In the genomic region with DNA sequence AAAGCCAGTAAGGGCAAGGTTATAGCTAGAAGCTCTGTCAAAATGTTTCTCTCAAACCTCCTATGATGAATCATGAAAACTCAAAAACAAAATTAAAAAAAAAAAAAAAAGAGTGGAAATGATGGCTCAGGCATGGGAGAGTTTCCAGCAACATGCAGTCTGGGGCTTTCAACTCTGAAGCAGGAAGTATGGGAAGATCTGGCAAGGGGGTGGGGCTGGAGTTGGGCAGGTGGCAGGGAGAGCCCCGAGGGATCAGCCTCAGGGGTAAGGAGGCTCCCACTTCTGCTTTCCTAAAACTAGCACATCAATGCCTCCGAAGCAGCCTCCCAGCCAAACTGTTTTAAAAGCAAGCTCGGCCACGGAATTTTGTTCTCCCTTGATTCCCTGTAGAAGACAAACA, we compare ENCODE assay signal across 18 mouse cellular contexts. TPM values are rescaled to one million over a fixed set of nuclear protein-coding genes. Genes with fewer than 3 reads are reported as not detected.
DNase-seq lines count a peak whose midpoint lies in the region; TF ChIP-seq lines count a peak whose summit lies in the region.
"Had no signal": no experiment of that assay in that cellular context is flagged by ENCODE, and none has a peak within 500 bp of the region (broad histone marks: within the 10 kb centered on the region; RNA-seq: fewer than 3 reads in every experiment).

No protein-coding gene starts in this region.

- no peaks in the 10 kb centered on the region for H3K9me3 ChIP-seq in embryonic facial prominence, embryonic 10.5 days
- H3K9me3 ChIP-seq: forebrain, embryonic 12.5 days; neural tube, embryonic 12.5 days had no signal

- TF ChIP-seq CTCF in heart, adult 2 months (IDR thresholded peaks at IDR 0.05) = no peak

- WGBS in heart, adult 2 months = 47% methylated on average over 4 of the region's 4 CpGs
- WGBS in embryonic facial prominence, embryonic 10.5 days = 47% methylated on average over 4 of the region's 4 CpGs

- TF ChIP-seq EP300 in heart, adult 2 months (IDR thresholded peaks at IDR 0.05; ENCODE audit: insufficient read depth, low read depth, low read length) = no peak

- H3K36me3 ChIP-seq in heart, adult 2 months (ENCODE audit: control insufficient read depth, insufficient read depth, low read length) = no peaks in the 10 kb centered on the region
- H3K36me3 ChIP-seq in embryonic facial prominence, embryonic 10.5 days (replicated peaks) = peaks cover 66% of the 10 kb centered on the region
- H3K36me3 ChIP-seq: forebrain, embryonic 12.5 days; neural tube, embryonic 12.5 days had no signal

- H3K9ac ChIP-seq in heart, adult 2 months (ENCODE audit: low read depth, low read length) = no peak overlapping the region
- H3K9ac ChIP-seq: forebrain, embryonic 12.5 days; liver, embryonic 14.5 days; neural tube, embryonic 12.5 days had no signal

- DNase-seq in heart, adult 2 months = peak in 1 of 2 experiments; percentile 27
- no peak for DNase-seq in heart, adult 9 months (ENCODE audit: low spot score in 2 of 2)
- DNase-seq in 3134 (ENCODE audit: extremely low read depth, insufficient read length, low spot score) (peak; percentile 63), A20 (ENCODE audit: low read depth, low spot score) (peak; percentile 62)
- DNase-seq in embryonic facial prominence, embryonic 10.5 days (ENCODE audit: low spot score) = peak; percentile 8
- DNase-seq in frontal cortex, adult 2 months (ENCODE audit: extremely low spot score in 1 of 2, low spot score in 1 of 2) = no peak
- DNase-seq in urinary bladder, adult 18-20 months (ENCODE audit: low spot score in 2 of 2) = no peak
- DNase-seq: cerebellum, adult 8-10 months; retina, postnatal 1 day; thymus, postnatal 25 days had no signal

- H3K27me3 ChIP-seq in heart, adult 2 months (ENCODE audit: control insufficient read depth, insufficient read depth, low read length) = no peaks in the 10 kb centered on the region
- no peaks in the 10 kb centered on the region for H3K27me3 ChIP-seq in embryonic facial prominence, embryonic 10.5 days (replicated peaks; ENCODE audit: low read depth, poor library complexity, severe bottlenecking)
- H3K27me3 ChIP-seq: forebrain, embryonic 12.5 days; neural tube, embryonic 12.5 days had no signal

- H3K4me3 ChIP-seq in heart, adult 2 months = no peak overlapping the region
- no peak overlapping the region for H3K4me3 ChIP-seq in embryonic facial prominence, embryonic 10.5 days
- H3K4me3 ChIP-seq: forebrain, embryonic 12.5 days; neural tube, embryonic 12.5 days had no signal

- H3K4me1 ChIP-seq in heart, adult 2 months (ENCODE audit: control insufficient read depth, insufficient read depth, low read length) = peaks cover 12% of the 10 kb centered on the region
- H3K4me1 ChIP-seq in embryonic facial prominence, embryonic 10.5 days = peaks cover 96% of the 10 kb centered on the region

- H3K27ac ChIP-seq in heart, adult 2 months = peak overlapping the region; percentile 13; the same call in 1 of the 2 replicates
- H3K27ac ChIP-seq in embryonic facial prominence, embryonic 10.5 days (replicated peaks) = 0 out of 2 replicates have a peak overlapping the region, but pooled peaks have one; percentile 48
- H3K27ac ChIP-seq: forebrain, embryonic 12.5 days; kidney, postnatal 0 days; liver, embryonic 14.5 days; macrophage; neural tube, embryonic 12.5 days; stomach, postnatal 0 days had no signal

- H3K79me2 ChIP-seq in heart, adult 2 months (replicated peaks; ENCODE audit: control insufficient read depth, insufficient read depth, low read length) = no peaks in the 10 kb centered on the region

- intact Hi-C loops in heart, adult 2 months (cut with DNase I) = no loop called here

- TF ChIP-seq POLR2A in heart, adult 2 months (IDR thresholded peaks at IDR 0.05; ENCODE audit: insufficient read depth, low read depth, low read length) = no peak

RNA-seq across cellular contexts. Expression of a gene that starts 11.4 kb away (rescaled TPM):
- total RNA-seq in heart, adult 2 months (2021) = 1 to 10 TPM; 6.2 to 7.5 TPM
- polyA plus RNA-seq in heart, adult 2 months (2012; rRNA removed) = 6.0 and 9.1 TPM in 2 replicates
- 17.4 and 18.4 TPM in 2 replicates for polyA plus RNA-seq in embryonic facial prominence, embryonic 10.5 days (2016; fragmentation: Nextera tagmentation; extraction: Ambion mirVana)
- polyA plus RNA-seq in frontal cortex, adult 2 months (2012; rRNA removed) = 5.4 and 5.5 TPM in 2 replicates
- polyA plus RNA-seq: activated CD4-positive, CD25-positive, alpha-beta regulatory T cell, adult 4 months; inflammation-experienced regulatory T-cells, adult 6 months; macrophage had no signal

Comparison
In these comparisons a context has a peak if more than half of its experiments do, and no peak if none do; other contexts are left out.
1. DNase-seq: peak in 3134 (single experiment), A20 (single experiment) and embryonic facial prominence, embryonic 10.5 days (single experiment); none in heart, adult 9 months (0 of 2), frontal cortex, adult 2 months (0 of 2) and urinary bladder, adult 18-20 months (0 of 2).